Mouse (Mus musculus) MEL (cell line): Measurements from ENCODE around the gene 9330182L06Rik.

Experiments
- CTCF ChIP-seq, 3 experiments: IDR thresholded peaks in 2 of 3; conservative IDR thresholded peaks in 1 of 3; 2 replicates each; pipeline ENCODE4 v1.5.1; 2011 to 2012; ENCODE audit warnings: low read length in 3 of 3, low read depth in 2 of 3, mild to moderate bottlenecking in 2 of 3, improper control_type of control experiment in 1 of 3, inconsistent platforms in 1 of 3, mixed read lengths in 1 of 3, moderate library complexity in 1 of 3; ENCODE audit not compliant: control insufficient read depth in 1 of 3, insufficient read depth in 1 of 3, poor library complexity in 1 of 3, severe bottlenecking in 1 of 3
- E2F4 ChIP-seq: IDR thresholded peaks from 2 replicates; pipeline ENCODE4 v1.6.1; 2011; ENCODE audit warnings: low read depth, low read length, improper control_type of control experiment, borderline replicate concordance
- EP300 ChIP-seq, 2 experiments: IDR thresholded peaks; 2 replicates each; pipeline ENCODE4 v1.6.1; 2011; ENCODE audit warnings: improper control_type of control experiment in 2 of 2, low read length in 2 of 2, low read depth in 1 of 2, mild to moderate bottlenecking in 1 of 2
- GABPA ChIP-seq: IDR thresholded peaks from 2 replicates; pipeline ENCODE4 v1.6.1; 2012; ENCODE audit warnings: low read depth, mild to moderate bottlenecking, inconsistent platforms, low read length, improper control_type of control experiment, moderate library complexity
- GATA1 ChIP-seq: IDR thresholded peaks from 2 replicates; pipeline ENCODE4 v1.6.1; 2011; ENCODE audit warnings: low read depth, low read length, improper control_type of control experiment
- KAT2A ChIP-seq: conservative IDR thresholded peaks from 2 replicates; pipeline ENCODE4 v1.6.1; 2012; ENCODE audit warnings: low read depth, low read length, improper control_type of control experiment, inconsistent platforms
- MAFK ChIP-seq: IDR thresholded peaks from 2 replicates; pipeline ENCODE4 v1.6.1; 2011; ENCODE audit warnings: low read depth, mild to moderate bottlenecking, low read length, improper control_type of control experiment, borderline replicate concordance
- MAX ChIP-seq: IDR thresholded peaks from 2 replicates; pipeline ENCODE4 v1.6.1; 2011; ENCODE audit warnings: low read length, improper control_type of control experiment
- MYC ChIP-seq: IDR thresholded peaks from 2 replicates; pipeline ENCODE4 v1.6.1; 2011; ENCODE audit warnings: low read depth, mild to moderate bottlenecking, low read length, improper control_type of control experiment, moderate library complexity
- POLR2A ChIP-seq, 2 experiments: IDR thresholded peaks; 2 replicates each; pipeline ENCODE4 v1.6.1; 2011 to 2012; ENCODE audit warnings: low read length in 2 of 2, mild to moderate bottlenecking in 2 of 2, control low read depth in 1 of 2, improper control_type of control experiment in 1 of 2, low read depth in 1 of 2, moderate library complexity in 1 of 2; ENCODE audit not compliant: control insufficient read depth in 1 of 2, insufficient read depth in 1 of 2, poor library complexity in 1 of 2
- TCF12 ChIP-seq: IDR thresholded peaks from 2 replicates; pipeline ENCODE4 v1.6.1; 2014; ENCODE audit warnings: low read depth, mild to moderate bottlenecking, inconsistent platforms, low read length, improper control_type of control experiment, moderate library complexity
- USF1 ChIP-seq: IDR thresholded peaks from 2 replicates; pipeline ENCODE4 v1.6.1; 2014; ENCODE audit warnings: low read depth, mild to moderate bottlenecking, inconsistent platforms, low read length, improper control_type of control experiment, moderate library complexity
- ZC3H11A ChIP-seq: IDR thresholded peaks from 2 replicates; pipeline ENCODE4 v1.6.1; 2012; ENCODE audit warnings: low read depth, mild to moderate bottlenecking, inconsistent platforms, low read length, improper control_type of control experiment
- ZNF384 ChIP-seq: IDR thresholded peaks from 2 replicates; pipeline ENCODE4 v1.6.1; 2012; ENCODE audit warnings: low read depth, mild to moderate bottlenecking, inconsistent platforms, low read length, improper control_type of control experiment

- TF ChIP-seq CTCF (IDR thresholded peaks at IDR 0.05 in 2 of 3, conservative IDR thresholded peaks at IDR 0.05 in 1 of 3; ENCODE audit: control insufficient read depth in 1 of 3, insufficient read depth in 1 of 3, low read depth in 2 of 3, low read length in 3 of 3, poor library complexity in 1 of 3, severe bottlenecking in 1 of 3) (no peak), TCF12 (no peak), ZC3H11A (no peak), ZNF384 (no peak), E2F4 (no peak), POLR2A (IDR thresholded peaks at IDR 0.05; ENCODE audit: control insufficient read depth in 1 of 2, insufficient read depth in 1 of 2, low read depth in 1 of 2, low read length in 2 of 2, poor library complexity in 1 of 2) (no peak), MAFK (no peak), KAT2A (no peak), GABPA (no peak), MAX (no peak), USF1 (no peak), GATA1 (no peak), MYC (no peak), EP300 (IDR thresholded peaks at IDR 0.05; ENCODE audit: low read depth in 1 of 2, low read length in 2 of 2) (no peak)
These were observed 126.0 kb downstream of the 9330182L06Rik start for GRCm38 (mm10) chr5:9391858-9392393.
